Mouse (Mus musculus) cerebellum, adult 18-20 months (tissue): Measurements from ENCODE around the gene Zc3h10.
"Not testable (repeated sequence)": the region's sequence is repeated elsewhere in the genome, so short reads cannot be mapped to it uniquely, and the experiment has no call there.

Experiments used
- DNase-seq, 2 experiments: peaks; one replicate each; pipeline ENCODE4 v3.0.0; 2021

The Zc3h10 gene

GRCm38 (mm10) chr10:128495903-128496302 is 51.7 kb downstream of the Zc3h10 start:
- no peak for DNase-seq

GRCm38 (mm10) chr10:128495270-128495669 is 52.3 kb downstream of the Zc3h10 start:
- DNase-seq, result no peak

DNA sequence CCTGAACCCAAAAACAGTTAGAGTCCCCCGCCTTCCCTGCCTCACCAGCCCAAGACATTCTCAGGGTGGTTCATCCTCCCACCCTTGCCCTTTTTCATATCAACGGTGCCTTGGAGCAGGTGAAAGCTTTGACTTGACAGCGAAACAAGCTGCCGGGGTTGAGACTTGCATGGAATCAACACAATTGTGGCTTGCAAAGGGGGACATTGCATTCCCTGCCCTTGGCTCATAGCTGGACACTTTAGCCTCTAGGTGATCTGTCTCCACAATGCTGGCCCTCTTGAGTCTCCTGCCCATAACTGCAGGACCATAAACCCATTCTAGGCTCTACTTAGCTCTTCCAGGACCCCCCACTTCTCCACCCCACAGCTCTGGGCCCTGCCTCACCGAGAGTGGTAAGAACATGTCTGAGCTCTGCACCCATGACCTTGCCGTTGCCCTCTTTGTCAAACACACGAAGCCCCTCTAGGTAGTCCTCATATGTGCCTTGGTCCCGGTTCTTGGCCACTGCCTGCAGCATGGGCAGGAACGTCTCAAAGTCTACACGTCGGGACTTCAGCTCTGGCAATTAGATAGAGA is 52.8 kb downstream of the Zc3h10 start:
- no peak for DNase-seq

- DNase-seq, result peak; percentile 97 to 99
These were observed 53.6 kb downstream of the Zc3h10 start, which contains the start of gene Myl6 for GRCm38 (mm10) chr10:128493695-128494666. TSS of gene Myl6 (minus strand) at chr10:128494145.

DNA sequence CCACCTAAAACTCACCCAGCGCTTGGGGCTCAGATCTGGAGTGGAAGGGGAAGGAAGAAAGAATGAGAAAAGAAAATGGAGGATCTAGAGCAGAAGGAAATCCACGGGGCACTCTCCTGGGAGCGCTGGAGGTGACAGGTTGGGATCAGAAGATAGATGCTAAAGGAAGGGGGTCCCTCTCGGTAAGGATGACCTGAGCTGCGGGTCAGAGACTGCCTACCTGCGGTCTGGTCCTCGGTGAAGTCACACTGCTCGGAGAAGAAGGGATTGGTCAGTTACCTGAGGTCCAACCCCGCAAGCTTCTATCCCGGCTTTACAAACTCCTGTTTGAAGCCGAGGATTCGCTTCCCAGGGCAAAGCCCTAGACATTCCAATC is 54.3 kb downstream of the Zc3h10 start:
- DNase-seq, result no peak

DNA sequence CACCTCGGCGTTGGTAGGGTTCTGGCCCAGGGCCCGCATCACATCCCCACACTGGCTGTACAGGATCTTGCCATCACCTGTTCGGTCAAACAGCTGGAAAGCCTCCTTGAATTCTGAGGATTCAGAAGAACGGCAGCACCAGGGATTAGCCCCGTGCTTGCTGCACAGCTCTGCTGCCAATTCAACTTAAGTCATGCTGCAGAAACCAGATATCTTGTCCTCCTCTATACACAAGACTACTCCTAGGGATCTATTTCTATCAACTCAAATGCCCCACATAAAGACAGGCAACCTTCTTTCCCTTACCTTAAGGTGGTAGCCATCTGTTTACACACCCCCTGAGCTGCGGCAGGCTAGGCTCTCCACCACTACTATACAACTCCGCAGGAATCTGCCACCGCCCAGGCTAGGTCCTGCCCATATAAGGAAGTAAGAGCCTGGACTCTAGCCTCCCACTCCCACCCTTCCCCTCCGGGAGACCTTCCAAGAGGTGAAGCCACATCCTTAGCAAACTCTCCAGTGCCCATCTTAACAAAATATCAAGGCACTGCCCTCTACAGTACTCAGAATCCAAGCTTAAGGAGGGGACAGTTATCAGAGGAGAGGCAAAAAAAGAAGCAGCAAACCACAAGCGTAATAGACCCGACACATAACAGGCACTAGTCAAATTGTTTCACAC is 54.8 kb downstream of the Zc3h10 start:
- peak; percentile 50 to 55 for DNase-seq

- DNase-seq, result not testable (repeated sequence)
These were observed 55.5 kb downstream of the Zc3h10 start for GRCm38 (mm10) chr10:128492051-128492450.
